Mouse (Mus musculus) limb, embryonic 15.5 days (tissue): ENCODE measurements at regions not wholly inside any gene's neighbourhood (a gene's known extent, or its start where the extent isn't known, plus 50 kb on each side); places are given as distances from the start of the nearest gene placed in this dataset. TPM values are rescaled to one million over a fixed set of nuclear protein-coding genes. Genes with fewer than 3 reads are reported as not detected.

Experiments
- ATAC-seq: fragments of 200-750 bp; cut with Nextera tagmentation; 2 replicates; pipeline ENCODE4 v1.8.0; 2017; ENCODE audit warnings: low read depth, moderate TSS enrichment; ENCODE audit not compliant: insufficient number of reproducible peaks, low FRiP score, low TSS enrichment
- H3K27ac ChIP-seq: fragments of 300-500 bp; sonication (generic); 2 replicates; pipeline ENCODE4 v1.5.1; 2015; ENCODE audit warnings: moderate library complexity, mild to moderate bottlenecking, inconsistent platforms
- H3K27me3 ChIP-seq: fragments of 300-500 bp; sonication (generic); 2 replicates; pipeline ENCODE4 v1.6.1; 2015; ENCODE audit warnings: inconsistent platforms
- H3K36me3 ChIP-seq: fragments of 300-500 bp; sonication (generic); 2 replicates; pipeline ENCODE4 v1.6.1; 2015; ENCODE audit warnings: inconsistent platforms
- H3K4me1 ChIP-seq: fragments of 300-500 bp; sonication (generic); 2 replicates; pipeline ENCODE4 v1.6.1; 2015; ENCODE audit warnings: inconsistent platforms
- H3K4me2 ChIP-seq: fragments of 300-500 bp; sonication (generic); 2 replicates; pipeline ENCODE4 v1.6.1; 2015; ENCODE audit warnings: mild to moderate bottlenecking, inconsistent platforms
- H3K4me3 ChIP-seq: fragments of 300-500 bp; sonication (generic); 2 replicates; pipeline ENCODE4 v1.5.1; 2015; ENCODE audit warnings: mild to moderate bottlenecking, inconsistent platforms
- H3K9ac ChIP-seq: fragments of 300-500 bp; sonication (generic); 2 replicates; pipeline ENCODE4 v1.6.1; 2015; ENCODE audit warnings: inconsistent platforms
- H3K9me3 ChIP-seq: fragments of 300-500 bp; sonication (generic); 2 replicates; pipeline ENCODE4 v1.6.1; 2016; ENCODE audit warnings: inconsistent platforms
- WGBS: fragments of 180-500 bp; shearing (Covaris S2); methylation state at CpG from one replicate; pipeline ENCODE4 v1.1.7; 2015; 5-methylcytosine and 5-hydroxymethylcytosine counted together
- microRNA-seq: library from miRNA; unstranded; fragments of <30 nt; microRNA quantifications from one replicate; pipeline ENCODE4, GENCODE M21; 2016

DNA sequence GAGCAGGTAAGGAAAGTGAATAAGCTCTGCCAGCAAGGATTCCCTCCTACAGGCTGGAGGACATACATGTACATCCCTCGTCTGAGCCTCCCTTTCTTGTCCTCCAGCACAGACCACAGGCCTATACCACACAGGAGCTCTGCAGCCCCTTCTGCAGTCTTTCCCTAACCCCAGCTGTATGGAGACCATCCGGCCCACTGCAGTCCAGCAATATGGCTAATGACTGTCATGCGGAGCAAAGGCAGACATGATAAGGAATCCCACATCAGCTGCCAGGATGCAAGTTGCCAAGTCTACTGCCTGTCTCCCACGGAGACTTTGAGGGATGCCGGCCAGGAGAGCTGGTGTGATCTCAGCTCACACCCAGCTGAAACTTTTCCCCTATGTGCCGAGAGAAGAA is 50.5 kb upstream of the Man2a1 start:
- Histone ChIP-seq H3K27ac (no peak overlapping the region), H3K4me2 (no peak overlapping the region), H3K9me3 (no peaks in the 10 kb centered on the region), H3K4me1 (0 out of 2 replicates have a peak, but pooled peaks cover 2% of the 10 kb centered on the region), H3K36me3 (no peaks in the 10 kb centered on the region), H3K27me3 (no peaks in the 10 kb centered on the region), H3K9ac (no peak overlapping the region), H3K4me3 (no peak overlapping the region)
- 65% methylated on average over 6 of the region's 6 CpGs for WGBS
- ATAC-seq: no peak

Small RNA genes in the stretch of these regions (microRNA-seq; reads per million reads assigned to microRNA genes)
- gene Mir6420: not detected
